Mouse (Mus musculus): ENCODE results near the gene Jazf1. TPM values are rescaled to one million over a fixed set of nuclear protein-coding genes. Genes with fewer than 3 reads are reported as not detected.

Jazf1 gene
- polyA plus RNA-seq (2012; rRNA removed): 17.6 and 19.9 TPM in 2 replicates

DNA sequence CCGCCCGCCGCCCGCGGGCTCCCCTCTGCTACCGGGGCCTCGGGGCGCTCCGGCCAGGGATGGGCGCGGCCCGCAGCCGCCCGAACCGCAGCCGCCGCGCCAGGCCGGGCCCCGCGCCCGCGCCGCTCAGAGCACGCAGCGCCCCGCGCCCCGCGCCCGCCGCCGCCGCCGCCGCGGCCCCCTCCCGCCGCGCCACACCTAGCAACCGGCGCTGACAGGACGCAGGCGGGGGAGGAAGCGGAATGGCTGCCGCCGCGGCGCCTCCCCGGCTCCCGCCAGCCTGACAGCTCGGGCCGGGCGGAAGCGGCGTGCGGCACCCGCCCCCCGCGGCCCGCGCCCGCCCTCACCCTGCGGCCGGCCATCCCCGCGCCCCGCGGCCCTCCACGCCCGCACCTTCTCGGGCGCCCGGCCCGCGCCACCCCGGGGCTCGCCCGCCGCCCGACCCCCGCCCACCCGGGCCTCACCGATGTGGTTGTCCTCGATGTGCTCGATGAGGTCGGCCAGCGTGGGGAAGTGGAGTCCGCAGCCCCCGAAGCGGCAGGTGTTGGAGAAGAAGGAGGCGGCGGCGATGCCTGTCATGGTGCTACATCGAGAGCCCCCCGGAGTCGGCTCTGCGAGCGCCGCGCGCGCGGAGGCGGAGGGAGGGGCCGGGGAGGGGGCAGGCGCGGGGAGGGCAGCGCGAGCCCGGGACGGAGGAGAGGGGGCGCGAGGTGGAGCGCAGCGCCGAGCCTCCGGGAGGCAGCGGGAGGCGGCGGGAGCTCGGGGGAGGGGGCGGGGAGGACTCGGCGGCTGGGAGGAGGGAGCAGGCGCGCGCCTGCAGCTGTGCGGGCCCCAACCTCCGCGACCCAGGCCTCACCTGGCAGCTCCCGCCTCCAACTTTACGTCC, at the start of gene Jazf1:
TSS of gene Jazf1 (minus strand) at position 643 of the 886 bp plus-strand sequence.

Other genes starting within 250 kb of the Jazf1 start
- 4.8 and 6.4 TPM in 2 replicates for gene Creb5, start 218.6 kb upstream of the Jazf1 start, polyA plus RNA-seq (2012; rRNA removed)